Mouse (Mus musculus): ENCODE measurements around the gene Pank1.

The Pank1 gene

DNA sequence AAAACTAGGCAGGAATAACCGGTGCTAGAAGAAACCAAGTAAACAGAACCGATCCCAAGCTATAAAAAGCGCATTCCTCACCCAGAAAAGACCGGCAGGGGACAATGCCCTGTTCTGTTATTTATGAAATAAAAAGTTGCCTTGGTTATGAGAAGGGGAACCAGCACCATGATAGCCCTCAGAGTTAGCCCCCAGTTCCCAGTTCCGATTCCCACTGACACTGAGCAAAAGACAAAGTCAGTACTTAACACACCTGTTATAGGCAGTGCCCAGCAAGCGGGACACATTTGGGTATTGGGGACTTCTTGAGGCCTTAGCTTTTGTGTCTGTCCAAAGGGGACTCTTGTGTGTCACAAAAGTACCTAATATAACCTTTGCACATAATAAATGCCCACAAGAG lies 369 bp upstream of the Pank1 start:
- in situ Hi-C loops (cut with MboI): loop anchor here (5.0 kb wide), 1 partner anchor 37 kb away; no protein-coding TSS in a partner anchor

DNA sequence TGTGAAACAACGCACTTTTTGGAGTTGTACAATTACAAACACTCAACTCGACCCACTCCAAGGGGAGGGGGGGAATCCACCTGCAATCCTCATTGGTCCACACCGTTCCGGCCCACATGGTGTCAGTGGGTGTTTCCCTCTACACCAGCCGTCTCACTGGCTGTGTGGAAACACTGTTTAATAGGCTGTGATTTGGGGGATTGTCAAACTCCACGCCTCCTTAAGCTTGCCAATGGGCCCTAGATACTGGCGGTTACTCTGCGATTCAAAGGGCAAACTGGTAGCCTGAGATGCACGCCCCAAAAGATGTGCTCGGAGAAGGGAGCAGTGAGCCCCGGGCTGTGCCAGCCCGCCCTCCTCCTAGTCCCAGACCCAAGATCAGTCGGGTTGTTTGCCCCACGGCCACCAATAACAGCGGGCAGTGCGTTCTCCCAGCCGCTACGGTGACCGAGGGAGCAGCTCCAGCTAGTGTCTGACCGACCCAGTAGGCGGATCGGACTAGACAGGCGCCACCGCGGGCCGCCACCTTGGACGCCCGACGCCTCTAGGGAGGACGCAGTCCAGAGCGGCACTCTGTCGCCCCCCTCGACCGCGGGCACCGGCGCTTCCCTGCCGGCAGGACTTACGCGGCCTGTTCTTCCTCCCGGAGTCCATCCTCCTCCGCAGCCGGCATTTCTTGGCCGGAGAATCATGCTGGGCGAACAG lies 1.2 kb downstream of the Pank1 start:
- in situ Hi-C loops (cut with MboI): loop anchor here (5.0 kb wide), 1 partner anchor 36 kb away; no protein-coding TSS in a partner anchor

DNA sequence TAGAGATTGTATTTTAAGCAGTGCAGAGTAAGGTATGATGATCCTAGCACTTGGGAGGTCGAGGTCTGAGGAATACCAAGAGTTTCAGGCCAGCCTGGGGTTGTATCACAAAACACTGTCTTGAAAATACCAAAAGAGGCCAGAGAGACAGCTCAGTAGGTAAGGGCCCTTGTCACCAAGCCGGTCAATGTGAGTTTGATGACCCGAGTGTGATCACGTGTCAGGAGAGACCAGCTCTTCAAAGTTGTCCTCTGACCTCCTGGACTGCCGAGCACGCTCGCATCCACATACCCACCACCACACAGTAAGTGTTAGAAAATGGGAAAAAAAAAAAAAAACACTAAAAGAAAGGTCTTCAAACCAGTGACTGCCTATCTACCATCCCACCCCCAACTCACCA lies 2.6 kb downstream of the Pank1 start:
- in situ Hi-C loops (cut with MboI): loop anchor here (5.0 kb wide), 1 partner anchor 34 kb away; no protein-coding TSS in a partner anchor

DNA sequence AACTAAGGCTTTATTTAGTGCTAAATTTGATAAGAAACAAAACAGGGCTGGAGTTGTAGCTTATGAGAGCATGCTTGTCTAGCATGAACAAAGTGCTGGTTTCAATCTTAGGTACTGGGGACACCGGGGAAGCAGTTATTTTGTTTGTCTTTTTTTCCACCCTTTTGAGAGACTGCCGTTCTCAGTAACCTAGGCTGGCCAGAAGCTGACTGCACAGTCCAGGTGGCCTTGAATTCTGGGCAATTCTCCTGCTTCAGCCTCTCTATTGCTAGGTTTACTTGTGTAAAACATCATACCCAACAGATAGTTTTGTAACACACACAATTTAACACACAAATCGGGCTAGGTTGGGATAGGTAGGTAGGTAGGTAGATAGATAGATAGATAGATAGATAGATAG lies 9.9 kb downstream of the Pank1 start:
- in situ Hi-C loops (cut with MboI): no loop called here

DNA sequence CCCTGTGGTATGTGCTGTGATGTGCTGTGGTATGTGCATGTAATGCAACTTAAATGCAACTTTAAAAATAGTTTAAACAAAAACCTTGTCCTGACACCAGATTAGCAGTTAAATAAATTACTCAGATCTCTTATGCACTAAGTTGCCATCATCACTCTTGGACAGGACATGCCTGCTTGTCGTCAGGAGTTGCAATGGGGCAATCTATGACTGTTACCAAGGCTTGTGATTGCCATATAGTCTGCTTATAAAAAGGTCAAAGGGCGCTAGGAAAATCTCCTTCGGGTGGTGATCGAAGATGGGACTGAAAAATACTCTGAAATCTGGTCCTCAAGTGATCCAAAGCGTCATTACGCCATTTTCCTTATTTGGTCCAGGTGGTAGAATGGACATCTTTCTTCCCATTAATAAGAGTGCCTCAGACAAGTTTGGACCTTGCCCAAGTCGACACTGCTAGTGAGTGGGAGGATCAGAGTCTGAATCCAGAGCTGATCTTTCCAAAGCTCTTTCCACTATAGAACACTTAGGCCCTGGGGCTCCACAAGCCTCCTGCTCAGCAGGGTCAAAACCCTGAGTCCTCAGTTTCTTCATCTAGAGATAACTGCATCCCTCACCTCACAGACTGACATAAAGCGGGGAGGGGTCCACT lies 11.0 kb downstream of the Pank1 start:
- in situ Hi-C loops (cut with MboI): no loop called here

DNA sequence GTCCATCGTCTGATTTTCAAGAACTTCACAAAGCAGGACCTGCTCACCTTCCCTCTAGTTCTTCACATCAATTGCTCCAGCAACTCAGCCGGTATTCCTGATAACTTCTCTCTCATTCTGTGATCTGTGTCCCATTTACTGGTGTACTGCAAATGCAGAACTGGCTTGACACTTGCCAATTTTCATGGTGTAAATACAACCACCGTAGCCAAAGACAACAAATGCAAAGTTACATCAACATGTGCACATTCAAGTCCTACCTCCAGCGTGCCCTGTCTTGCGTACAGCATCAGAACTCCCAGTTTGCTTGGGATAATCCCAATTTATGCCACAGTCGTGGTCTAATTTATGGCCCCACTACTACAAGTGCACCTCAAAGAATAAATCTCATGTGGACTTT lies 15.5 kb downstream of the Pank1 start:
- in situ Hi-C loops (cut with MboI): no loop called here

DNA sequence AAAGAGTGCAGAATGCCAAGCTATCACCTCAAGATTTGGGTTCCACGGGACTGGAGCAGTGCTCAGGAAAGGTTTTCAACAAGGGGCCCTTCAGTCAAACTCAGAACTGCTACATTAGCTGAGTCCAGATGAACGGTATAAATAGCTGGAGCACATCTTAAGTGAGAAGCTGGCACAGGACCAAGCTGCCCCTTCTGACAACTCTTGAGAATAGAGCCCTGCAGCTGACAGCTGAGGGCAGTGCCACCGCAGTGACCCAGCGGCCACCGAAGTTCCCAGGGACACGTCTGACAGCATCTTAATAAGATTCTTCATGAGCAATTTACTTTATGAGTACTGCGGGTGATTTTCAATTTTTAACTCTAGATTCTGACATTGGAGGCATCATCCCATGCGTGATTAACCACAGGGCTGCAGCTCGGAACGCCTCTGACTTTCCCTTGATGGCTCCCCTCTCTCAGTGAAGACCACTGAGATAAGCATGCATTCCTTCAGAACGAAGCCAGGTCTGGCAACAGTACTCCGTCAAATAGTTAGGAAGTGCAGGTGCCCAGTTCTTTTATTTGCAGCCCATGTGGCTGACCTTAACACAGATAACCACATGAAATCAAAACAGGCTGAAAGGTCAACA lies 23.1 kb downstream of the Pank1 start:
- in situ Hi-C loops (cut with MboI): no loop called here

DNA sequence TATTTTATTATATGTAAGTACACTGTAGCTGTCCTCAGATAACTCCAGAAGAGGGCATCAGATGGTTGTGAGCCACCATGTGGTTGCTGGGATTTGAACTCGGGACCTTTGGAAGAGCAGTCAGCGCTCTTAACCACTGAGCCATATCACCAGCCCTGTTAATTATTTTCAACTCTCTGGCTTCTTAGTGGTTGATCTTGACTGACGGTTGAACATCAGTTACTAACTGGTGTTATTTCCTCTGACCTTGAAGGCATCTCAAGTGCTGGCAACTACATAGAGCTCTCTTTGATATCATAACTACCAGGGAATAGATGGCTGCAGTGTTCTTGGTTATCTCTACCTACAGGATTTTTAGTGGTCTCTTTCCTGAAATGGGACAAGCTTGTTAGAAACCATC lies 28.1 kb downstream of the Pank1 start:
- in situ Hi-C loops (cut with MboI): no loop called here

DNA sequence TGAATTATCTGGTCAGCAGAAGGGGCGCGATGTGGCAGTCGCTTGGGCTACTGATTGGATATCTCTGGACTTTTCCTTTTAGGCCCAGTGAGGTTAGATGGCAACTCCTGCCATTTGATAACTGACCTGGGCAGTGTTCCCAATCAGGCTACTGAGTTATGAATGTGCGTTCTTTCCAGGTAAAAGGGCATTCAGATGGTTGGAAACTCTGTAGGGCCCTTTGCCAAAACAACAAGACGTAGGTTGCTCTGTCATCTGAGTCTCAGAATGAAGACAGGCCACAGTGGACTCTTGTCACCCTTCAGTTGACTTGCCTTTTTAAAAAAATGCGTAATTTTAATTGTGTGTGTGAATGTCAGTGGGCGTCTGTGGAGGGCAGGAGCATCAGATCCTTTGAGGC lies 29.8 kb downstream of the Pank1 start:
- in situ Hi-C loops (cut with MboI): no loop called here

DNA sequence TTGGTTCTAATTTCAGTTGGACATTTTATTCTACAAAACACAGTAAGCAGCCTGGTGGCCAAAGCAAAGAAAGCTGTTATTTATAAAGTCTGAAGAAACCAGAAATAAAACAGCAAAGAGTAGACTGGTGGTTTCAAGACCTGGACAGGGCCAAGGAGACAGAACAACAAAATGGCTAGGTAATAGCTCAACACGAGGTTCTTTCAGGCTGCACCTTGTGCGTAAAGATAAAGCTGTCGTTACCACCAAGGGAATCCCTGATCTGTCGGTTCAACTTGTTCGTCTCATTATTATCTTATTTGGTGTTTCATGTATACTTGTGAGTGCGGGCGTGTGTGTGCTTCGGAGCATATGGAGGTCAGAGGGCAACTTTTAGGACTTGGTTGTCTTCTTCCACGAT lies 31.1 kb downstream of the Pank1 start:
- in situ Hi-C loops (cut with MboI): no loop called here

DNA sequence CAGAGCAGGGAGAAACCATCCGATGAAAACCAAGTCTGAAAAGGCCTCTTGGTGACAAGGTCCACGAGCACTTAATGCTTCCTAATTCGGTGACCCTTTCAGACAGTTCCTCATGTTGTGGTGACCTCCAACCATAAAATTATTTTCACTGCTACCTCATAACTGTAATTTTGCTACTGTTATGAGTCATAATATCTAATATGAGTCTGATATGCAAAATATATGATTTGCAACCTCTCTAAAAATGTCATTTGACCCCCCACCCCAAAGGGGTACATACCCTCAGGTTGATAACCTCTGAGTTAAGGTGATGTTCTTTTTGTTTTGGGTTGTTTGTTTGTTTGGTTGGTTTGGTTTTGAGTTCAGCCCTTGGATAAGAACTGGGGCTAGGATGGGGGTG lies 32.2 kb downstream of the Pank1 start:
- in situ Hi-C loops (cut with MboI): no loop called here

DNA sequence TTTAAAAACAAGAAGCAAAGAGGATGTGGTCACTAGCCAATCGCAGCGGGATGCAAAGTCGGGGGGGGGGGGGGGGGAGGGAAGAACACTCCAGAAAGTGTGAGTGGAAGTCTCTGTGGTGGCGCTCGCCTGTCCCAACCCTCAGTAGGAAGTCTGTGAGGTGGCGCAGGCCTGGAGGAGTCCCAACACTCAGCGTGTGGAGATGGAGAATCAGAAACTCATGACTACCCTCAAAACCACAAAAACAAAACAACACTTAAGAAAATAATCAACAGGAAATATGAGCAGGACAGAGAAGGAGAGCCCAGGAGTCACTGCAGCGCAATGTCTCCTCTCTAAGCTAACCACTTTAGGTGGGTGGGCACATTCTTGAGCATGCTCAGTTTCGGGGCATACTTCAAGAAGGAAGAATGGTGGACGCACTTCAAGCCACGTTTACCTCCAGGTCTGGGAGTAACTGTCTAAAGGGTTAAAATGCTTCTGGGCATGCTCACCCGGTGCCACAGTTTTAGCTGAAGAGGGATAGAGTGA lies 32.7 kb downstream of the Pank1 start:
- in situ Hi-C loops (cut with MboI): no loop called here

DNA sequence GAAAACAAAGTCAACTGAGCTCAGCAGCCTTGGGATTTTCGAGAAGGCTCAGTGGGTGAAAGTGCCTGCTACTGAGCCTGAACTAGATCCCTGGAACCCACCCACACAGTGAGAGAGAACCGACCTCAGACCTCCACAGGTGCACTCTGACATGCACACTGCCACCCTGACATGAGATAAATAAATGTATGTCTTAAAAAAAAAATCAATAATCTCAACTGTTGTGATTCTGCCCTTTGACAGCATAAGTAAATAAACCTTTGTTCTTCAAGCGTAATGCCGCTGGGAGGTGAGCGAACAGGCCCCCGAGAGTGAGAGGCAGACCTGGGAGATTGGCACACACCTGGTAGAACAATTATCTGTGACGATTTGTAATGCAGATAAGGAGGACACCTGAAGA lies 33.2 kb downstream of the Pank1 start:
- in situ Hi-C loops (cut with MboI): no loop called here

DNA sequence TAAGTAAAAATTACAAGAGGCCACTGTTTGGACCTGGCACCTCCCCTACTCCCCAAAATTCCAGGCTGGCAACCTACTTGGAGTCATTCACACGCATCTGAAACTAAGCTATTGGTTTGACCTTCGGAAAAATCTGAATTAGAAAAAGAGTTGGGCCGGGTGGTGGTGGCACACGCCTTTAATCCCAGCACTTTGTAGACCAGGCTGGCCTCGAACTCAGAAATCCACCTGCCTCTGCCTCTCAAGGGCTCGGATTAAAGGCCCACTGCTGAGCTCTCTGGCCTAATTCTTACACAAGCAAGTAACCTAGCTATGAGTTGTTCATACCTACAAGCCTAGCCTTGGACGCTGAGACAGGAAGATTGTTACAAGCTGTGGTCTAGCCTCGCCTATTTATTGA lies 33.9 kb downstream of the Pank1 start:
- in situ Hi-C loops (cut with MboI): no loop called here

DNA sequence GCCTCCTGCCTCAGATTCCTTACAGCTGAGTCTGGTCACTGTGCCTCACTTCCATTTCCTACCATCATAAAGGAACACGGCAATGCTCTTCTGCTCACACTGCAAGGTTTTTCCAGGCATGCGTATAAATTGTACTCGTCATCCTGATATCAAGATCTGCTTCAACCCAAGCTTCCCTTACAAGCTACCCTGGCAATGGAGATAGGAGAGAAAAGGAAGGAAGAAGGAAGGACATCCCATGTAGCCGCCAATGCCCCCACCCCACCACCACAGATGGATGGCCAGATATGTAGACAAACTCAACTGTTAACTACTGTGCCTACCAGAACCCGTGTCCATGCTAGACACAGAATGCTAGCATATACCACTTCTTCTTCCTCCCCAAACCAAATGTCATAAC lies 34.5 kb downstream of the Pank1 start:
- in situ Hi-C loops (cut with MboI): loop anchor here (5.0 kb wide), 1 partner anchor 33 kb away; the partner anchor contains the start of gene Pank1

DNA sequence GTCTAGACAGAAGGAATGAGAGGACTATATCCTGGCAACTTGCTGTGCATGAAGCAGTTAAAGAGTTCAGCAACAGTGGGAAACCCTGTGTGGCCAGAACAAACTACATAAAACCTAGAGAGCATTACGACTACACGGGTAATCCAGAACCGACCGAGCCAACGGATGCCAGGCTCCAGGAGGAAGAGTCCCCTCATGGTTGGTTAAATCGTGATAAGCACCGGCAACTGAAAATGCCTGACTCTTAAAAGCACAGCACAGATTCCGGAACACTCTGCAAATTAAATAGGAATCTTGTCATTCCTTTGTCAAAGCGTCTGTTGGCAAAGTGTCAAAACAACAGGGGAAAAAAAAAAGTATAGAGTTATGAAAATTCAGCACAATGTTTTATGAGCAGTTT lies 35.2 kb downstream of the Pank1 start:
- in situ Hi-C loops (cut with MboI): loop anchor here (5.0 kb wide), 1 partner anchor 33 kb away; the partner anchor contains the start of gene Pank1

DNA sequence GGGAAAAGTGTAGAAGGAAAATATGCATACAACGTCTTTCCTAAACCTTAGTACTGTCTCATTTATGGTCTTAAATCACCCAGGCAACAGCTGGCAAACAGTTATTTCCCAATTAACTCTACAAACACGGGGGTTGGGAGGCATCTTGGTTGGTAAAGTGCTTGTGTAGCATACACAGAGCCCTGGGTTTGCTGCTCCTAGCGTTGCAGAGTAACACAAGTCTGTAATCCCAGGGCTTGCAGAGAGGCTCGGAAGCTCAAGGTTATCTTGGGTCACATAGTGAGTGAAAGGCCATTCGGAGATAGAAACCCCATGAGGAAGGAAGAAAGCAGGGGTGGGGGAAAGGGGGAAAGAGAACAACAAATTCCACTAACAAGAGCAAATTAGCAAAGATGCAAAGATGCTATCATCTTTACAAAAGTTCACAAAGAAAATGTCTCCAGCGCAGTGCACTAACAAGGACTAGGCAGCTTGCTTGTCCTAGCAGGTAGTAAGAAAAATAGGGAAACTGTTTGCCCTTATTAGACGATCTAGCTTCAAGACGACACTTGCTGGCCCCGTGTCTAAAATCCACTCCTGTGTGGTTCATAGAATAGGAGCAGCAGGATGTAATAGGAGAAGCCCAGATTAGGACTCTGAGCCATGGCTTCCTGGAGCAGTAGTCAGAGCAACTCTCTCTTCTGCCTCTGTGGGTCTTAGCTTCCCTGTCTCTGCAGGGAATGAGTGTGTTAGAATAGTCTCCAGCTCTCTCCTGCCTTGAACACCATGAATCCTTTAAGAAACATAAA lies 37.3 kb downstream of the Pank1 start:
- in situ Hi-C loops (cut with MboI): loop anchor here (5.0 kb wide), 1 partner anchor 35 kb away; the partner anchor contains the start of gene Pank1

DNA sequence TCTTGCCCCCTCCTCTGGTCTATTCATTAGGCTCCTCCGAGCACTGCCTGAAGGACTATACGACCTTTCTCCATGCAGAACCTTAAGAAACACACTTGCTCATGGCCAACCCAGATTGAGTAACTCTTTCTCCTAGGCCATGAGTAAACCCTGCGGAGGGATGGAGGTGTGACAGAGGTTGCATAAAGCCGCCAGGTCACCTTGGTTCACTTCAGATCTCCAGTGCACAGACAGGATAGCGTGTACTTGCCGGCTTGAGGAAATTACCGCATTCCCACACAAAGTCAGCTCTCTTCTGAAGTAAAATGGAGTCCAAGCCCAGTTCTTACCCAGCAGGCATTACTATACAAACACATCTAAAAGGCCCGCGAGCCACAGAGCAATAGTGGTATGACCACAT lies 40.6 kb downstream of the Pank1 start:
- in situ Hi-C loops (cut with MboI): no loop called here

DNA sequence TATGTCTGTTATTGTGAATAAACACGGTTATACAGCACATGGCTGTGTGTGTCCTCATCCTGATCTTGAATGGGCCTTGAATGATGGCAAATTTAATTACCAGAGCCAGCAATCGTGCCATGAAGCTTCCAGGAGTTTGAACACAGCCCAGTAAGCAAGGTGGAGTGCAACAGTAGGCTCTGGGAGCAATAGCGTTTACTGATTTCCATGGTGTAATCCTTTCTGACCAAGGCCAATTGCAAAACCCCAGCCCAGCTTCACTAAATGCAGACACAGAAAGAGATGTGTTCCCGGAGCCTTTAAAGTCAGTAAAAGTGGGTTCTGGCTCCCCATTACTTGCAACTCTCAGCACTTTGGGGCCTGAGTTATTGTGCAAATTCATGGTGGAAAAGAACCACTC lies 47.6 kb downstream of the Pank1 start:
- in situ Hi-C loops (cut with MboI): no loop called here

DNA sequence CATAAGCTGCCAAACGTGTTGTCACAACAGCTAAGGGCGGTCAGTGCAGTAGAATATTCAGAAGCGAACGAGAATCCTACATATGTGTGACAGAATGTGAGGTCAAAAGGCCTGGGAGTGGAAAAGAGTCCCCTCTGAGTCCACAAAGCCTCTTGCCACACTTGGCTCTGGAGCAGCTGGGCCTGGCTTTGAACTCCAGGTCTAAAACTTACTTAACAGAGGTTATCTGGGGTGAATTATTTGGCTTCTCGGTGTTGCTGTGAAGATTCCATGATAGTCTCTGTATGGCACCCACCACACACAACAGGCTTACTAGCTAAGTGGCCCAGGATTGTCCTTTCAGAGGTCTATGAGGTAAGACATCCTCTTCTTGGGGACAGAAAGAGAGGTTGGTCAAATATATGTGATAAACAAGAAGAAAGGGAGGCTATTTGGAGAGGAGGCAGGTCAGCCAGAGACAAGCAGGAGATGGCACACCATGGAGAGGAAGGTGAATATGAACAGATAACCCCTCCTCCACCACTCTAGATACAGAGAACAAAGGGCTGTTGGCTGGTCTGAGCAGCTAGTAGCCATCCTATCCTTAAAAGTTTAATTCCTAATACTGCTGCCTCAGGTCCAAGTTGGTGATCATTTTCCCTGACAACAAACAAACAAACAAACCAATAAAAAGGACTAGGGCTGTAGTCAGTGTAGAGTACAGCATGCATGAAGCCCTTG lies 51.2 kb downstream of the Pank1 start:
- in situ Hi-C loops (cut with MboI): no loop called here

DNA sequence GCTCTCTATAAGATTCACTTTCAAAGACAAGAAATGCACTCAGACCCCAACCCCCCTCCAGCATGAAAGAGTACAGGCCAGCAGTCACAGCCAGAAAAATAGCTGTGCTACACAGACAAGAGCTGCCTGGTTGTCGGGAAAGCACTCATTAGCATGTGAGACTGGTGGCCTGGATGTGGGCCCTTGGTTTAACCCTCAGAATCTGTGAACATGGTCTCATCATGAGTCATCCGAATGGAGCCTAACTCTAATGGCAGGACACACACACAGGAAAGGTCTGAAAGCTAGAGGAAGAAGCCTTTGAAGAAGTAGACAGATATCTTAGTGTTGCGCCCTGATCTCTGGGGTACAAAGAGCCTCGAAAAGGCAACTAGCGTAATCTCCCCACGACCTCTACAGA lies 51.8 kb downstream of the Pank1 start:
- in situ Hi-C loops (cut with MboI): no loop called here

All from mature B cell (primary cell).